Mouse (Mus musculus) thymus, postnatal 36 days (tissue): ENCODE data around the gene Scyl1.

ENCODE experiments used
- DNase-seq, 2 experiments: peaks; one replicate each; pipeline ENCODE4 v3.0.0; 2022; ENCODE audit warnings: mixed read lengths in 2 of 2

Gene Scyl1

GRCm38 (mm10) chr19:5715793-5716688 is 55.2 kb downstream of the Scyl1 start:
- DNase-seq, result no peak

- DNase-seq, result no peak
Observed at GRCm38 (mm10) chr19:5713730-5714129, 57.5 kb downstream of the Scyl1 start.

- no peak for DNase-seq
Observed at GRCm38 (mm10) chr19:5713255-5713654, 58.0 kb downstream of the Scyl1 start.

GRCm38 (mm10) chr19:5711907-5712460 is 59.2 kb downstream of the Scyl1 start:
- DNase-seq, result no peak

GRCm38 (mm10) chr19:5711218-5711617 is 60.0 kb downstream of the Scyl1 start:
- peak; percentile 58 to 60 for DNase-seq

- DNase-seq, result no peak
Observed at GRCm38 (mm10) chr19:5710581-5710980, 60.6 kb downstream of the Scyl1 start.

- DNase-seq, result no peak
Observed at GRCm38 (mm10) chr19:5710068-5710467, 61.2 kb downstream of the Scyl1 start.
